ENCODE assay signal across 11 mouse cellular contexts in the genomic region with DNA sequence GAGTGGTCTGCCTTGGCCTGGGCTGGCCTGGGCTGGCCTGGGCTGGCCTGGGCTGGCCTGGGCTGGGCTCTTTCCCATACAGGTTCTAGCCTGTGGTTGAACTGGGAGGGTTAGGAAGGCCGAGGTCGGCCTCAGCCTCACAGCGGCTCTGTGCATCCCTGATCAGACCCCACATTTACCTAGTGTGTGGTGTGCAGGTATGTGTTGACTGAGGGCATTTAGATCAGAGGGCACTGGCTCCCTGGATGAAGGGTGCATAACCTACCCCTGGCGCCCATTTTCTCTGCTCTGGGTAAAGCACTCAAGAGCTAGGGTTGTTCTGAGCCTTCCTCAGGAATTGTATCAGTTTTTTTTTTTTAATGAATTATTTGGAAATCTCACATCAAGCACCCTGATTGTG. TPM values are rescaled to one million over a fixed set of nuclear protein-coding genes. Genes with fewer than 3 reads are reported as not detected.
A peak's percentile ranks its signal among the peaks of the same experiment; 100 is the strongest.
DNase-seq lines count a peak whose midpoint lies in the region; ATAC-seq and TF ChIP-seq lines count a peak whose summit lies in the region.
"Had no signal": no experiment of that assay in that cellular context is flagged by ENCODE, and none has a peak within 500 bp of the region (broad histone marks: within the 10 kb centered on the region; RNA-seq: fewer than 3 reads in every experiment).

A gene (plus strand): TSS at position 224 of the 400 bp plus-strand sequence.

- DNase-seq in heart, adult 2 months, result no peak
- no peak for DNase-seq in hindbrain, postnatal 0 days (ENCODE audit: low spot score)
- DNase-seq in left cerebral cortex, adult 11 months (ENCODE audit: low spot score), result no peak
- DNase-seq: cerebellum, postnatal 36 days; kidney, adult 2 months had no signal

- ATAC-seq in heart, embryonic 12.5 days (ENCODE audit: insufficient number of reproducible peaks, low FRiP score), result no peak
- no peak for ATAC-seq in megakaryocyte, adult 5-6 weeks (ENCODE audit: poor library complexity, severe bottlenecking)
- ATAC-seq in hindbrain, postnatal 0 days, result no peak
- ATAC-seq in megakaryocyte progenitor cell, adult 5-6 weeks (replicated peaks; ENCODE audit: poor library complexity), result no peak
- ATAC-seq: forebrain, embryonic 15.5 days had no signal

- peak within 1 kb of the TSS; percentile 60 for H3K4me3 ChIP-seq in heart, embryonic 12.5 days
- no peak within 1 kb of the TSS for H3K4me3 ChIP-seq in heart, adult 2 months
- peak within 1 kb of the TSS; percentile 96 for H3K4me3 ChIP-seq in megakaryocyte, embryonic 14.5 days (replicated peaks)
- no peak within 1 kb of the TSS for H3K4me3 ChIP-seq in hindbrain, postnatal 0 days (ENCODE audit: low read length)
- H3K4me3 ChIP-seq in small intestine, adult 2 months (ENCODE audit: low read depth, low read length), result peak within 1 kb of the TSS; percentile 58

- no peaks in the 10 kb centered on the region for H3K9me3 ChIP-seq in heart, embryonic 12.5 days (replicated peaks)
- H3K9me3 ChIP-seq in megakaryocyte, embryonic 14.5 days, result no peaks in the 10 kb centered on the region
- no peaks in the 10 kb centered on the region for H3K9me3 ChIP-seq in hindbrain, postnatal 0 days (ENCODE audit: low read length)
- H3K9me3 ChIP-seq: forebrain, embryonic 15.5 days had no signal

- TF ChIP-seq POLR2A in heart, adult 2 months (IDR thresholded peaks at IDR 0.05; ENCODE audit: insufficient read depth, low read depth, low read length), result no peak
- TF ChIP-seq POLR2A in small intestine, adult 2 months (IDR thresholded peaks at IDR 0.05; ENCODE audit: low read depth, low read length), result no peak

- no peak for TF ChIP-seq EP300 in heart, adult 2 months (IDR thresholded peaks at IDR 0.05; ENCODE audit: insufficient read depth, low read depth, low read length)

- H3K27ac ChIP-seq in heart, embryonic 12.5 days (ENCODE audit: poor library complexity, severe bottlenecking), result peak within 1 kb of the TSS; percentile 46
- no peak within 1 kb of the TSS for H3K27ac ChIP-seq in heart, adult 2 months
- no peak within 1 kb of the TSS for H3K27ac ChIP-seq in hindbrain, postnatal 0 days
- no peak within 1 kb of the TSS for H3K27ac ChIP-seq in small intestine, adult 2 months (ENCODE audit: insufficient read depth, low read depth, low read length)
- H3K27ac ChIP-seq: forebrain, embryonic 15.5 days had no signal

- no peak for TF ChIP-seq CTCF in heart, adult 2 months (IDR thresholded peaks at IDR 0.05)
- TF ChIP-seq CTCF in hindbrain, postnatal 0 days (IDR thresholded peaks at IDR 0.05; ENCODE audit: low read depth), result no peak
- no peak for TF ChIP-seq CTCF in small intestine, adult 2 months (IDR thresholded peaks at IDR 0.05; ENCODE audit: extremely low read depth, insufficient read length, insufficient replicate concordance, low read depth, low read length)

- WGBS in heart, embryonic 12.5 days, result 88% methylated on average over 4 of the region's 4 CpGs
- WGBS in heart, adult 2 months, result 83% methylated on average over 4 of the region's 4 CpGs
- WGBS in hindbrain, postnatal 0 days, result 88% methylated on average over 4 of the region's 4 CpGs
- 86% methylated on average over 4 of the region's 4 CpGs for WGBS in small intestine, adult 2 months

- intact Hi-C loops in heart, adult 2 months (cut with DNase I), result loop anchor here (5.0 kb wide), 1 partner anchor 91 kb away; a partner anchor contains a TSS

- H3K4me1 ChIP-seq in heart, embryonic 12.5 days (replicated peaks), result peaks cover 32% of the 10 kb centered on the region
- H3K4me1 ChIP-seq in heart, adult 2 months (ENCODE audit: control insufficient read depth, insufficient read depth, low read length), result no peaks in the 10 kb centered on the region; the same call in 1 of the 2 replicates
- peaks cover 86% of the 10 kb centered on the region for H3K4me1 ChIP-seq in megakaryocyte, embryonic 14.5 days
- peaks cover 12% of the 10 kb centered on the region for H3K4me1 ChIP-seq in hindbrain, postnatal 0 days (ENCODE audit: insufficient read depth, low read length)
- H3K4me1 ChIP-seq in small intestine, adult 2 months (ENCODE audit: control insufficient read depth, insufficient read depth, insufficient read length, low read length), result peaks cover 7% of the 10 kb centered on the region; the same call in 1 of the 2 replicates

- peak within 1 kb of the TSS; percentile 76 for H3K4me2 ChIP-seq in heart, embryonic 12.5 days
- peak within 1 kb of the TSS; percentile 82; the same call in 1 of the 2 replicates for H3K4me2 ChIP-seq in hindbrain, postnatal 0 days (ENCODE audit: low read depth, low read length)
- H3K4me2 ChIP-seq: forebrain, embryonic 15.5 days had no signal

- H3K9ac ChIP-seq in heart, embryonic 12.5 days, result peak within 1 kb of the TSS; percentile 77
- H3K9ac ChIP-seq in heart, adult 2 months (ENCODE audit: low read depth, low read length), result no peak within 1 kb of the TSS
- no peak within 1 kb of the TSS for H3K9ac ChIP-seq in hindbrain, postnatal 0 days (replicated peaks; ENCODE audit: low read length)
- H3K9ac ChIP-seq: forebrain, embryonic 15.5 days had no signal

- H3K27me3 ChIP-seq in heart, embryonic 12.5 days (replicated peaks), result peaks cover 16% of the 10 kb centered on the region
- no peaks in the 10 kb centered on the region for H3K27me3 ChIP-seq in heart, adult 2 months (ENCODE audit: control insufficient read depth, insufficient read depth, low read length)
- H3K27me3 ChIP-seq in megakaryocyte, embryonic 14.5 days (replicated peaks), result peaks cover 20% of the 10 kb centered on the region
- peaks cover 4% of the 10 kb centered on the region for H3K27me3 ChIP-seq in hindbrain, postnatal 0 days (ENCODE audit: insufficient read depth, low read length)
- peaks cover 8% of the 10 kb centered on the region for H3K27me3 ChIP-seq in small intestine, adult 2 months (ENCODE audit: control insufficient read depth, insufficient read depth, low read length)

- H3K79me2 ChIP-seq in heart, adult 2 months (replicated peaks; ENCODE audit: control insufficient read depth, insufficient read depth, low read length), result no peaks in the 10 kb centered on the region

- H3K36me3 ChIP-seq in heart, embryonic 12.5 days, result no peaks in the 10 kb centered on the region
- H3K36me3 ChIP-seq in heart, adult 2 months (ENCODE audit: control insufficient read depth, insufficient read depth, low read length), result no peaks in the 10 kb centered on the region
- H3K36me3 ChIP-seq in megakaryocyte, embryonic 14.5 days (replicated peaks; ENCODE audit: low read length), result peaks cover 8% of the 10 kb centered on the region
- H3K36me3 ChIP-seq in hindbrain, postnatal 0 days (ENCODE audit: insufficient read depth, low read length), result no peaks in the 10 kb centered on the region
- peaks cover 1% of the 10 kb centered on the region; the same call in 1 of the 2 replicates for H3K36me3 ChIP-seq in small intestine, adult 2 months (ENCODE audit: control insufficient read depth, insufficient read depth, low read length)
- H3K36me3 ChIP-seq: forebrain, embryonic 15.5 days had no signal

RNA-seq across cellular contexts. Expression of the gene that starts here (rescaled TPM):
- polyA plus RNA-seq in heart, embryonic 12.5 days (2016; fragmentation: Nextera tagmentation; extraction: Ambion mirVana), result not detected in 2 replicates
- not detected for total RNA-seq in heart, adult 2 months (2021)
- not detected in 2 replicates for polyA plus RNA-seq in heart, adult 2 months (2012; rRNA removed)
- polyA plus RNA-seq in megakaryocyte, embryonic 14.5 days (2012; ENCODE audit: insufficient read depth, low replicate concordance), result not detected in 2 replicates
- 0.18 TPM in 1 of 2 replicates, not detected in the other for total RNA-seq in megakaryocyte, adult 5-6 weeks (2015)
- total RNA-seq in megakaryocyte, adult 5-6 weeks (2017), result 0.07 TPM in 1 of 2 replicates, not detected in the other
- not detected in 2 replicates for total RNA-seq in hindbrain, postnatal 0 days (2014; rRNA removed)
- polyA plus RNA-seq in hindbrain, postnatal 0 days (2015; fragmentation: Nextera tagmentation; extraction: Ambion mirVana), result not detected in 2 replicates
- polyA plus RNA-seq in small intestine, adult 2 months (2012; rRNA removed), result not detected in 2 replicates
- 0.15 and 0.30 TPM in 2 replicates for total RNA-seq in megakaryocyte progenitor cell, adult 5-6 weeks (2015)
- 0.24 TPM in 1 of 2 replicates, not detected in the other for total RNA-seq in megakaryocyte progenitor cell, adult 5-6 weeks (2017)
- polyA plus RNA-seq: forebrain, embryonic 15.5 days; kidney, adult 2 months had no signal

Comparison
In these comparisons a context has a peak if more than half of its experiments do, and no peak if none do; other contexts are left out.
1. H3K4me3 ChIP-seq: peak in heart, embryonic 12.5 days (single experiment), megakaryocyte, embryonic 14.5 days (single experiment) and small intestine, adult 2 months (single experiment); none in heart, adult 2 months (single experiment) and hindbrain, postnatal 0 days (single experiment).